Mouse (Mus musculus) ovary, postnatal 10 days (tissue): Measurements from ENCODE around the gene Lsp1.

Source experiments
- DNase-seq: peaks from one replicate; pipeline ENCODE4 v3.0.0; 2022; ENCODE audit warnings: low spot score

The Lsp1 gene

DNA sequence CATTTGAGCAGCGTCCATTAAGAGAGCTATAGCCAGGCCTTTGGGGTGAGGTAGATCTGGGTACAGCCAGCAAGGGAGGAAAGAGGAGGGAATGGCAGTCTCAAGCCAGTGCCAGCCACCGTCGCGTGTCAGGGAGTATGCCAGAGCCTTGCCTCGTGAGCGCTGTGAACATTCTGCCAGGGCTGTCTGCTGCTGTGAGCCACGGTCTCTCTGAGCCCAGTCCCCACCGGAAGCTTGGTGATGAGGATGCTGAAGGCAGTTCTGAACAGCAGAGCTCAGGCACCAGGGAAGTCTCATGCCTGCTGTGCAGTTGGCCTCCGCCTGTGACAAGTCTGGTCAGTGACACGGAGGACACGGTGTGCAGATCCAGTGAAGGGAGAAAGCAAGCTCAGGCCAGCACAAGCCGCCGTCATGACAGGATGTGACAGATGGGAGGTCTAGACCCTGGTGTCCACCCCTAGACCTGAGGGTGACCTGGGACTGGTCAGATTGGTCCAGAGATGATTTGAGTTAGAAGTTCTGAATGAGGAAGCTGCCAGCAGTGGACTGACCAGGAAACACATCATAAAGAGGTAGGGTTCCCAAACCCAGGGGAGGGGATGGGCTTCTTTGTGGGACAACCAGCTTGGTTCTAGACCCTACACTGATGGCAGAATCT, 16.3 kb downstream of the Lsp1 start:
- DNase-seq, result no peak

DNA sequence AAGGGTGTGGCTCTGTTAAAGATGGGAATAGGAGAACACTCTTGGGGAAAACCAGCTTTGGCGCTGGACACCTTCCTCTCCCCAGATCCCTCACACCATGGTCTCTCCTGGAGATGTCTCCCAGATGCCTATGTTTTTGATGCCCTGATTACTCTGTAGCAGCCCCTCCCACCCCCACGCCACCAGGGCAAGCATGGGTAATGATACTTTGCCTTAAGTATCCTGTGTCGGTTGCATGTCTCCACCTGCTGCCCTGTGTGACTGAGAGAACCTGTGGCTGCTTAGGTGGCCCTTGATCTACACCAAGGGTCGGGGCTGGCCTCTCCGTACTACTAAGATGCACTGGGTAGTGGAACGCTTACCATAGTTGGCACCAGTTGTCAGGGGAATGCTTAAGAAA, 17.4 kb downstream of the Lsp1 start:
- no peak for DNase-seq

DNA sequence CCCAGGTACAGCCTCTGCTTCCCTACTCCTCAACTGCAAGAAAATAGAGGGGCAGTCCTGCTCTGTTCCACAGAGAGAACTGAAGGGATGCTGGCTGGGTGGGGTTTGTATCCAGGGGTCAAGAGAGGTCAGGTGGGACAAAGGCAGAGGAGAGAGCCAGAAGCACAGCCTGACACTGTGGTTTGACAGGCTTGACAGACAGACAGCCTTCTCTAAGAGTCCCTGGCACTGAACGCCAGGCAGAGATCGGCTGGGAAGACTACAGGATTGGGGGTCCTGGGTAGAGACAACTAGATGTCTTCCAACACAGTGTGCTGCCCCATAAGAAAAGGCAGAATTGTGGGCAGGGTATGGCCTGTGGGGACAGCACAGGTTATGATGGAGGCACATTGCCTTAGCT, 18.0 kb downstream of the Lsp1 start:
- DNase-seq, result no peak

DNA sequence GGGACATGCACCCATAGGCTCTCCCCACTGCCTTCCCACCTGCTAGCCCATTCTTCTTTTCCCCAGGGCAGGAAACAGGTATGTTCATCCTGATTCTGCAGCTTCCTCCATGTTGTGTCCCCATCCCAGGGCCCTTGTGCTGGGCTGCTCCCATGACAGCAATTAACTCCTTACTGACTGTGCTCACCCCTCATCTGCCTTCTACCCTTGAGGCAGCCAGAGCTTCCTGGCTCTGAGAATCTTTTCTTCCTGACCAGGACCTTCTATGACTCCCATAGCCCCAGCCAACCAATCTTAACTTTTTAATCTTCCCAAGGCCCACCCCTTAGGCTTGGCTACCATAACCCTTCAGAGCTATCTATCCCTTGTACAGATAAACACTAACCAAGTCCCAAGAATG, 18.7 kb downstream of the Lsp1 start:
- DNase-seq, result no peak

DNA sequence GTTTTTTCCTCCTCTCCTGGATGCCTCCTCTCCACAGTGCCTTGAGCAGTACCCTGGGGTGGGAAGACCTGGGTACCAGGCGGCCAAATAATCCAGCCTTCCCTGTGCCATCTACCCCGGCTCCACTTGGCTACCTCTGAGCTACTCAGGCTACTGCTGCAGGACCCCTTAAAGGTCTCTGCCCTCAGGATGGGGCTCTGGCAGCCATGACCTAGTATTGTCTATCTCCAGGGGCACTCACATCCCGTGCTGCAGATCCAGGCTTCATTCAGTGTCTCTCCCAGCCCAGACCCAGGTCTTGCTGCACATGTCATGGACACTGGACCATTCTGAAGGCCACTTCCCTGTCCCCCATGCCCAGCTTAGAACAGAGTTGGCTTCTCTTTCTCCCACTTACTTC, 19.3 kb downstream of the Lsp1 start:
- DNase-seq, result no peak

DNA sequence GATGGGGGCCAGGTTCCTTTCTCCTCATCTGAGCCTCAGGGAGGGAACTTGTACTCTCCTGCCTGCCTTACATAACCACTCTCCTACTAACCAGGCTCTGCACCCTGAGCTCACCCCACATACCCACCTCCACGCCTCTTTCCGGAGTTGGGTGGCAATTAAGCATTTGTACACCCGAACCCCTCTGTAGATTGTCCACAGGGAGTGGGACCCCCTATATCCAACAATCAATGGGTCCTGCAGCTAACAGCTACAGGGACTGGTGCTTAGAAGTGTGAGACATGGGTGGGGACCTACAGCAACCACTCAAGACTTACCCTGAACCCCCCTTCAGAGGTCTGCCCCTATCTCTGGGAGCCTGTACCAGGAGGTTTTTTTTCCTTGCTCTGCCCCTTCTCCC, 20.1 kb downstream of the Lsp1 start:
- DNase-seq, result no peak

- DNase-seq, result no peak
Measured at GRCm38 (mm10) chr7:142481186-142481567, 20.6 kb downstream of the Lsp1 start.

- peak; percentile 55 for DNase-seq
Measured at GRCm38 (mm10) chr7:142481568-142482255, 21.1 kb downstream of the Lsp1 start.

GRCm38 (mm10) chr7:142482256-142482609, 21.6 kb downstream of the Lsp1 start:
- DNase-seq, result no peak

DNA sequence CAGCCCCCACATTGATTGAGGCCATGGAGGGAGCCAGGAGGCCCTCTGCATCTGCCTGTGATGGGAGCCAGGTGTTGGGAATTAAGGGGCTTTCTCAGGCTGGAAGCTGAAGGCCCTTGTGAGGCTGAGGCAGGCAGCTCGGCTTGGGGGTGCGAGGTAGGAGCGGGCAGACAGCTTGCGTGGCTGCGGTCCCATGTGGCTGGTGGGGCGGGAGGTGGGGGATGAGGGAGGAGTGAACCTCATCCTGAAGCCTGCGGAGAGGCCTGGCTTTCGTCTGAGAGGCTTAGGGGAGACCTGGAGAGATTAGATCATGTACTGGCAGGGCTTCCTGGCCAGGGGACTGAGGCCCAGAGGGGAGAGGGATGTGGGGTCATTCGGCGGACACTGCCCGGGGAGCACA, 22.5 kb downstream of the Lsp1 start:
- no peak for DNase-seq

- DNase-seq, result no peak
Measured at GRCm38 (mm10) chr7:142484780-142485179, 24.2 kb downstream of the Lsp1 start.

GRCm38 (mm10) chr7:142486751-142487162, 26.1 kb downstream of the Lsp1 start:
- DNase-seq, result no peak

DNA sequence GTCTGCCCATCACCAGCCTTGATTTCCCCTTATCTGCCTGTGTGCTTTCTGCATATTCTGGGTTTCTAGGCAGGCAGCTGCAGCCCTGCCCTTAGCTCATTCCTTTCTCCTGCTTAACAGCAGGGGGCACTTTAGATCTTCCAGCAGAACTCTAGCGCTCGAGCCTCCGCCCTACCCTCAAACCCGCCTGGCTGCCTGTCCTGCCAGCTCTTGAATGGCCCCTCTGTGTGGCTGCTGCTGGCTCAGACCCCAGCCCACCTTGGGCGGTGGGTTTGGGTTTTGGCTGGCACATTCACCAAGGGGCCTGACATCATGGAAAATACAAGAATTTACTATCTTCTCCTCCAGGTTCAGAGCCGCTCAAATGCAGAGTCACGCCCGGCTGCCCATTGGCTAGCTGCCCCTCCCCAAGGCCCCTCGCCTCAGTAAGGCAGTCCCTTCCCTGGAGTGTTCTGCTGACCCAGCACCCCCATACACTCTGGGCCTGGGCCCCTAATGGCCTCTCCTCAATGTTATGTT, 26.8 kb downstream of the Lsp1 start:
- no peak for DNase-seq

DNA sequence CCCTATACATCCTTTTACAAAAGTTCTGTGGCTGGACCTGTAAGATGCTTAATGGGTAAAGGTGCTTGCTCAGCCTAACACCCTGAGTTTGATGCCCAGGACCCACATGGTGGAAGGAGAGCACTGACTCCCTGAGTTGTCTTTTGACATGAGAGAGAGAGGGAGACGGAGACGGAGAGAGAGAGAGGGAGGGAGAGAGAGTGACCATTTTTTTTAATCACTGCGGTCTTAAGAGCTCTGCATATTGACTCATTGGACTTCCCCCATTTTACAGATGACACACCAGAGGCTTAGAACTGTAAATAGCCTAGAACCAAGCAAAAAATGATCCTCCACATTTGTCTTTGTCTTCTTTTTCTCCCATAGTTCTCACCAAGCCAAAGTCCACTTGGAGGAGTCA, 27.4 kb downstream of the Lsp1 start:
- no peak for DNase-seq

GRCm38 (mm10) chr7:142493535-142493934, 32.9 kb downstream of the Lsp1 start:
- no peak for DNase-seq

DNA sequence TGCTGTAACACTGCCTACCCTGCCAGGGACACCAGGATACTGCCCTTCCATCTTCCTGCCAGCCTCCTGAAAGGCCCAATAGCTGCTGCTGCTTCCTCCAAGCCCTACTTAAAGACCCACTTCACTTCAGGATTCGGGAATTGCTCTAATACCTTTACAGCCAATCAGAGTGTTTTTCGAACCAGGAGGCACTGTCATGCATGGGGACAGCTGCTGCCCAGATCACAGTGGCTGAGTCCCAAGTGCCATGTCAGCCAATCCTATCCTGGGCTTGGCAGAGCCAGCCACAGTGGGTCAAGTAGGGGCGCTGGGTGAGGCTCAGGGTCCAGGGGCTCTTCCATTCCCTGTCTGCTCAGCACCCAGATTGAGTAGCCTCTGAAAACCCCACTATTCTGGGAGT, 35.5 kb downstream of the Lsp1 start:
- no peak for DNase-seq

DNA sequence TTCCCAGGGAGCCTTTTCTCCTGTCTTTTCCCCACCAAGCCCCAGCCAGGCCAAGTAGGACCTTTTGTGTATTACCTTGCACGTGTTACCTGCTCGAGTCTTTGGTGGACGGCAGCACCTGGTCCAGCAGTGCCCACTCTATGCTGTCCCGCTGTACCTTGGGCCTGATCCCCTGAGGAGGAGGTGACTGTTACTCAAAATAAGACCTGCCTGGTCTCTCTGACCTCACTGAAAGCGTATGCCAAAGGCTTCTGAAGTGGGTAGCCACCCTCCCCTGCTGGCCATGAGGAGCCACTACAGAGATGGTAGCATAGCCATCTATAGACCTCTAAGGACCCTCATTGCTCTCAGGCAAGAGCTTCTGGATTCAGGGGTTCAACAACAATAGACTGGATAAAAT, 36.2 kb downstream of the Lsp1 start:
- DNase-seq, result no peak

- no peak for DNase-seq
Measured at GRCm38 (mm10) chr7:142497775-142498174, 37.2 kb downstream of the Lsp1 start.

- DNase-seq, result no peak
Measured at GRCm38 (mm10) chr7:142498575-142498974, 38.0 kb downstream of the Lsp1 start, which contains the start of gene Tnnt3. Gene Tnnt3 (plus strand): TSS chr7:142498836.

DNA sequence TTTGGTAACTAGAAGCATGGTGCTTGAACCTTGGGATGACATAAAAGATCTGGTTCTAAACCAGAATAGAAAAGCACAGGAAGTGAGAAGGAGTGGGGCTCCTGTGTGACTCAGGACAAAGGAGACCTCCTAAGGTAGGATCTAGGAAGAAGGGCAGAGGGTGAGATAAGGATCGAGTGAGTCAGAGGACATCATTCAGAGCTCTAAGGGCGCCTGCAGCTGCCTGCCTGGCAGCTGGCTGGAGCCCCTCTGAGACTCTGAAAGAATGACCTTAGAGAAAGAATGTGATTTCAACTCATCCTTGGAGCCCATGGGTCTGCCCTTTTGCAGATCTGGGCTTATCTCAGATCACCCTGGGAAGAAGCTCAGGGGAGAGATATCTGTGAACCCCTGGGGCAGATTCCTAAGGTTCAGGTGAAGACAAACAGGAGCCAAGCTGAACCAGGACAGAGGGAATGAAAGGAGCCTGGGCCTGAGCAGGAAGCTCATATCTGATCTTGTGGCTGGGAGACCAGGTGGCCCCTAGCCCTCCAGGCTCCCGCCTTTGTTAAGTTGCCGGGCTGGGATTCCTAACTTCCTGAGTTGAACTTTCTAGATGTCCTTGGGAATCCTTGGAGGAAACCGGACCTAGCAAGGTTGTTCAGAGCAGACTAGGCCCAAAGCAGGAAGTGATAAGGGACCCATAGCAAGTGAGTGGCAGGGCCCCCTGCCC, 38.6 kb downstream of the Lsp1 start:
- no peak for DNase-seq

- no peak for DNase-seq
Measured at GRCm38 (mm10) chr7:142500032-142500431, 39.4 kb downstream of the Lsp1 start.

- no peak for DNase-seq
Measured at GRCm38 (mm10) chr7:142503206-142503605, 42.6 kb downstream of the Lsp1 start.

DNA sequence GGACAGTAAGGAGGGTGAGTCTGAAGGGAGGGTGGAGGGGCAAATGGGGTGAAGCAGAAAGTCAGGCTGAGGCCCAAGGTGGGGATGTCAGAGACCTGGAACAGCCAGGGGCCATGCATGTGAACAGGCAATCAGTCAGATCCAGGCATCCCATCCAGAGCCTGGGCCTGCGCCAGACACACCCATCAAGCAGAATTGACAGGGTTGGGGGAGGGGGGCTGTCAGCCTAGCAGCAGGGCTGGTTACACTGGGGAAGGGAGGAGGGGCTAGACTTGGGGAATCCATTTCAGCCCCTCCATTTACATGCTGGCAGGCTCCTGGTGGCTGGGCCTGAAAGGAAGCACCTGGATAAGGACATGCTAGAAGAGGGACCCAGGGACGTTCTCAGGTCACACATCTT, 45.3 kb downstream of the Lsp1 start:
- DNase-seq, result no peak
